Mouse (Mus musculus): ENCODE results near the gene Olfr248. TPM values are rescaled to one million over a fixed set of nuclear protein-coding genes. Genes with fewer than 3 reads are reported as not detected.
"Not testable (repeated sequence)": the region's sequence is repeated elsewhere in the genome, so short reads cannot be mapped to it uniquely, and the experiment has no call there.

Olfr248 gene
- not detected in 2 replicates for polyA plus RNA-seq (2014; fragmentation: Nextera tagmentation; extraction: Ambion mirVana)

- Histone ChIP-seq H3K4me1 (ENCODE audit: control insufficient read depth, insufficient read depth, low read length) (no peaks in the 10 kb centered on the region), H3K4me3 (ENCODE audit: low read depth, low read length) (no peak within 1 kb of the TSS), H3K36me3 (ENCODE audit: control insufficient read depth, insufficient read depth, low read length) (no peaks in the 10 kb centered on the region), H3K9me3 (ENCODE audit: control insufficient read depth, low read length) (no peaks in the 10 kb centered on the region), H3K9ac (ENCODE audit: low read length) (no peak within 1 kb of the TSS), H3K4me2 (ENCODE audit: low read depth, severe bottlenecking) (no peak within 1 kb of the TSS), H3K27ac (replicated peaks; ENCODE audit: low read depth, low read length) (no peak within 1 kb of the TSS), H3K27me3 (ENCODE audit: control insufficient read depth, insufficient read depth, low read length) (no peaks in the 10 kb centered on the region)
- DNase-seq (ENCODE audit: low spot score): no peak
- ATAC-seq (ENCODE audit: insufficient number of reproducible peaks, low FRiP score, low TSS enrichment, low read depth): no peak
- WGBS: 95% methylated on average over 2 of the region's 2 CpGs
Observed at GRCm38 (mm10) chr1:174390746-174391145, at the start of gene Olfr248. TSS of gene Olfr248 (plus strand) at chr1:174391046.

GRCm38 (mm10) chr1:174353636-174354035, 37.2 kb upstream of the Olfr248 start:
- not testable (repeated sequence) for H3K4me2 ChIP-seq (ENCODE audit: low read depth, severe bottlenecking); DNase-seq (ENCODE audit: low spot score); H3K4me3 ChIP-seq (ENCODE audit: low read depth, low read length); H3K27ac ChIP-seq (replicated peaks; ENCODE audit: low read depth, low read length); H3K9ac ChIP-seq (ENCODE audit: low read length); H3K27me3 ChIP-seq (ENCODE audit: control insufficient read depth, insufficient read depth, low read length); ATAC-seq (ENCODE audit: insufficient number of reproducible peaks, low FRiP score, low TSS enrichment, low read depth); H3K9me3 ChIP-seq (ENCODE audit: control insufficient read depth, low read length); H3K36me3 ChIP-seq (ENCODE audit: control insufficient read depth, insufficient read depth, low read length); H3K4me1 ChIP-seq (ENCODE audit: control insufficient read depth, insufficient read depth, low read length)
- WGBS: 70% methylated on average over 1 of the region's 1 CpGs

GRCm38 (mm10) chr1:174354640-174355039, 36.2 kb upstream of the Olfr248 start:
- no peaks in the 10 kb centered on the region for H3K9me3 ChIP-seq (ENCODE audit: control insufficient read depth, low read length)
- H3K4me2 ChIP-seq (ENCODE audit: low read depth, severe bottlenecking): no peak overlapping the region
- no peaks in the 10 kb centered on the region for H3K36me3 ChIP-seq (ENCODE audit: control insufficient read depth, insufficient read depth, low read length)
- no peaks in the 10 kb centered on the region for H3K4me1 ChIP-seq (ENCODE audit: control insufficient read depth, insufficient read depth, low read length)
- DNase-seq (ENCODE audit: low spot score) (no peak), ATAC-seq (ENCODE audit: insufficient number of reproducible peaks, low FRiP score, low TSS enrichment, low read depth) (no peak)
- no peak overlapping the region for H3K4me3 ChIP-seq (ENCODE audit: low read depth, low read length)
- H3K27me3 ChIP-seq (ENCODE audit: control insufficient read depth, insufficient read depth, low read length): no peaks in the 10 kb centered on the region
- 74% methylated on average over 5 of the region's 5 CpGs for WGBS
- no peak overlapping the region for H3K9ac ChIP-seq (ENCODE audit: low read length)
- no peak overlapping the region for H3K27ac ChIP-seq (replicated peaks; ENCODE audit: low read depth, low read length)

- no peaks in the 10 kb centered on the region for H3K4me1 ChIP-seq (ENCODE audit: control insufficient read depth, insufficient read depth, low read length)
- no peak within 1 kb of the TSS for H3K9ac ChIP-seq (ENCODE audit: low read length)
- WGBS: 65% methylated on average over 2 of the region's 2 CpGs
- DNase-seq (ENCODE audit: low spot score): no peak
- H3K27ac ChIP-seq (replicated peaks; ENCODE audit: low read depth, low read length): no peak within 1 kb of the TSS
- H3K36me3 ChIP-seq (ENCODE audit: control insufficient read depth, insufficient read depth, low read length): no peaks in the 10 kb centered on the region
- no peaks in the 10 kb centered on the region for H3K27me3 ChIP-seq (ENCODE audit: control insufficient read depth, insufficient read depth, low read length)
- no peak for ATAC-seq (ENCODE audit: insufficient number of reproducible peaks, low FRiP score, low TSS enrichment, low read depth)
- H3K4me3 ChIP-seq (ENCODE audit: low read depth, low read length): no peak within 1 kb of the TSS
- no peak within 1 kb of the TSS for H3K4me2 ChIP-seq (ENCODE audit: low read depth, severe bottlenecking)
- H3K9me3 ChIP-seq (ENCODE audit: control insufficient read depth, low read length): no peaks in the 10 kb centered on the region
Observed at GRCm38 (mm10) chr1:174364882-174365451, 25.9 kb upstream of the Olfr248 start, which contains the start of gene Olfr417. TSS of gene Olfr417 (plus strand) at chr1:174365122.

- Histone ChIP-seq H3K27ac (replicated peaks; ENCODE audit: low read depth, low read length) (no peak overlapping the region), H3K9ac (ENCODE audit: low read length) (no peak overlapping the region), H3K4me3 (ENCODE audit: low read depth, low read length) (no peak overlapping the region), H3K4me1 (ENCODE audit: control insufficient read depth, insufficient read depth, low read length) (no peaks in the 10 kb centered on the region), H3K36me3 (ENCODE audit: control insufficient read depth, insufficient read depth, low read length) (no peaks in the 10 kb centered on the region), H3K27me3 (ENCODE audit: control insufficient read depth, insufficient read depth, low read length) (no peaks in the 10 kb centered on the region), H3K4me2 (ENCODE audit: low read depth, severe bottlenecking) (no peak overlapping the region), H3K9me3 (ENCODE audit: control insufficient read depth, low read length) (no peaks in the 10 kb centered on the region)
- 93% methylated on average over 3 of the region's 3 CpGs for WGBS
- ATAC-seq (ENCODE audit: insufficient number of reproducible peaks, low FRiP score, low TSS enrichment, low read depth): no peak
- DNase-seq (ENCODE audit: low spot score): no peak
Observed at GRCm38 (mm10) chr1:174373799-174374198, 17.0 kb upstream of the Olfr248 start.

GRCm38 (mm10) chr1:174422959-174423358, 32.1 kb downstream of the Olfr248 start:
- Histone ChIP-seq H3K4me2 (ENCODE audit: low read depth, severe bottlenecking) (no peak overlapping the region), H3K27ac (replicated peaks; ENCODE audit: low read depth, low read length) (no peak overlapping the region), H3K27me3 (ENCODE audit: control insufficient read depth, insufficient read depth, low read length) (no peaks in the 10 kb centered on the region), H3K36me3 (ENCODE audit: control insufficient read depth, insufficient read depth, low read length) (no peaks in the 10 kb centered on the region), H3K4me3 (ENCODE audit: low read depth, low read length) (no peak overlapping the region), H3K9me3 (ENCODE audit: control insufficient read depth, low read length) (no peaks in the 10 kb centered on the region), H3K9ac (ENCODE audit: low read length) (no peak overlapping the region), H3K4me1 (ENCODE audit: control insufficient read depth, insufficient read depth, low read length) (no peaks in the 10 kb centered on the region)
- DNase-seq (ENCODE audit: low spot score) (no peak), ATAC-seq (ENCODE audit: insufficient number of reproducible peaks, low FRiP score, low TSS enrichment, low read depth) (no peak)
- WGBS: 85% methylated on average over 4 of the region's 4 CpGs

GRCm38 (mm10) chr1:174423764-174424163, 32.9 kb downstream of the Olfr248 start, which contains the start of gene Olfr414:
TSS of gene Olfr414 (plus strand) at chr1:174424064.
- DNase-seq (ENCODE audit: low spot score) (no peak), ATAC-seq (ENCODE audit: insufficient number of reproducible peaks, low FRiP score, low TSS enrichment, low read depth) (no peak)
- H3K4me3 ChIP-seq (ENCODE audit: low read depth, low read length): no peak within 1 kb of the TSS
- no peaks in the 10 kb centered on the region for H3K36me3 ChIP-seq (ENCODE audit: control insufficient read depth, insufficient read depth, low read length)
- H3K9me3 ChIP-seq (ENCODE audit: control insufficient read depth, low read length): no peaks in the 10 kb centered on the region
- no peak within 1 kb of the TSS for H3K4me2 ChIP-seq (ENCODE audit: low read depth, severe bottlenecking)
- H3K27me3 ChIP-seq (ENCODE audit: control insufficient read depth, insufficient read depth, low read length): no peaks in the 10 kb centered on the region
- no peak within 1 kb of the TSS for H3K9ac ChIP-seq (ENCODE audit: low read length)
- H3K27ac ChIP-seq (replicated peaks; ENCODE audit: low read depth, low read length): no peak within 1 kb of the TSS
- WGBS: 66% methylated on average over 1 of the region's 1 CpGs
- no peaks in the 10 kb centered on the region for H3K4me1 ChIP-seq (ENCODE audit: control insufficient read depth, insufficient read depth, low read length)

- no peaks in the 10 kb centered on the region for H3K27me3 ChIP-seq (ENCODE audit: control insufficient read depth, insufficient read depth, low read length)
- H3K9ac ChIP-seq (ENCODE audit: low read length): no peak overlapping the region
- no peaks in the 10 kb centered on the region for H3K9me3 ChIP-seq (ENCODE audit: control insufficient read depth, low read length)
- ATAC-seq (ENCODE audit: insufficient number of reproducible peaks, low FRiP score, low TSS enrichment, low read depth) (no peak), DNase-seq (ENCODE audit: low spot score) (no peak)
- no peaks in the 10 kb centered on the region for H3K36me3 ChIP-seq (ENCODE audit: control insufficient read depth, insufficient read depth, low read length)
- H3K4me3 ChIP-seq (ENCODE audit: low read depth, low read length): no peak overlapping the region
- H3K27ac ChIP-seq (replicated peaks; ENCODE audit: low read depth, low read length): no peak overlapping the region
- no peaks in the 10 kb centered on the region for H3K4me1 ChIP-seq (ENCODE audit: control insufficient read depth, insufficient read depth, low read length)
- no peak overlapping the region for H3K4me2 ChIP-seq (ENCODE audit: low read depth, severe bottlenecking)
- 57% methylated on average over 3 of the region's 3 CpGs for WGBS
Observed at GRCm38 (mm10) chr1:174426180-174426986, 35.5 kb downstream of the Olfr248 start.

Measured in limb, embryonic 11.5 days (tissue).